In genomic region chr13:19364245-19364772, GRCm38 (mm10) we compare ENCODE assay signal across 7 mouse cellular contexts. TPM values are rescaled to one million over a fixed set of nuclear protein-coding genes. Genes with fewer than 3 reads are reported as not detected.
DNase-seq lines count a peak whose midpoint lies in the region; ATAC-seq and TF ChIP-seq lines count a peak whose summit lies in the region.

No protein-coding gene starts in this region.

- H3K9me3 ChIP-seq in kidney, postnatal 0 days (replicated peaks; ENCODE audit: low read length) = no peaks in the 10 kb centered on the region

- 0 out of 2 replicates have a peak, but pooled peaks cover 2% of the 10 kb centered on the region for H3K36me3 ChIP-seq in kidney, postnatal 0 days (ENCODE audit: insufficient read depth, low read length)
- H3K36me3 ChIP-seq in small intestine, adult 2 months (ENCODE audit: control insufficient read depth, insufficient read depth, low read length) = peaks cover 24% of the 10 kb centered on the region

- peak; percentile 93 for ATAC-seq in kidney, postnatal 0 days (replicated peaks; ENCODE audit: low FRiP score, low read depth)

- H3K27ac ChIP-seq in kidney, postnatal 0 days = no peak overlapping the region; the same call in 1 of the 2 replicates
- no peak overlapping the region for H3K27ac ChIP-seq in small intestine, adult 2 months (ENCODE audit: insufficient read depth, low read depth, low read length)

- peak; percentile 84 for TF ChIP-seq CTCF in kidney, postnatal 0 days (IDR thresholded peaks at IDR 0.05; ENCODE audit: low read depth)
- peak; percentile 16; the same call in 1 of the 2 replicates for TF ChIP-seq CTCF in lung, adult 2 months (IDR thresholded peaks at IDR 0.05; ENCODE audit: insufficient read depth, low read length)
- TF ChIP-seq CTCF in small intestine, adult 2 months (IDR thresholded peaks at IDR 0.05; ENCODE audit: extremely low read depth, insufficient read length, insufficient replicate concordance, low read depth, low read length) = peak; percentile 62; the same call in 1 of the 2 replicates

- peak; percentile 39 for DNase-seq in 3134 (ENCODE audit: extremely low read depth, insufficient read length, low spot score)
- peak; percentile 77 for DNase-seq in 3T3-L1 (ENCODE audit: low read depth, low spot score)
- DNase-seq in c-Kit-positive CD71-positive TER-119-negative erythroid progenitor cells, embryonic 14.5 days (ENCODE audit: low read depth) = peak; percentile 63
- peak; percentile 69 for DNase-seq in forelimb bud, embryonic 11.5 days (ENCODE audit: low read depth, low spot score)
- DNase-seq in kidney, postnatal 0 days (ENCODE audit: low spot score) = peak; percentile 71
- DNase-seq in lung, adult 2 months = peak; percentile 32

- H3K9ac ChIP-seq in kidney, postnatal 0 days (ENCODE audit: low read depth, low read length) = no peak overlapping the region

- no peaks in the 10 kb centered on the region for H3K27me3 ChIP-seq in kidney, postnatal 0 days (ENCODE audit: insufficient read depth, low read length)
- H3K27me3 ChIP-seq in small intestine, adult 2 months (ENCODE audit: control insufficient read depth, insufficient read depth, low read length) = no peaks in the 10 kb centered on the region

- no peaks in the 10 kb centered on the region for H3K4me1 ChIP-seq in kidney, postnatal 0 days (replicated peaks; ENCODE audit: insufficient read depth, low read length)
- no peaks in the 10 kb centered on the region for H3K4me1 ChIP-seq in lung, adult 2 months (ENCODE audit: control insufficient read depth, insufficient read depth, low read length)
- H3K4me1 ChIP-seq in small intestine, adult 2 months (ENCODE audit: control insufficient read depth, insufficient read depth, insufficient read length, low read length) = peaks cover 2% of the 10 kb centered on the region; the same call in 1 of the 2 replicates

- H3K4me3 ChIP-seq in kidney, postnatal 0 days (replicated peaks; ENCODE audit: low read depth, low read length) = no peak overlapping the region
- H3K4me3 ChIP-seq in lung, adult 2 months (replicated peaks; ENCODE audit: extremely low read depth, low read depth, low read length) = no peak overlapping the region
- H3K4me3 ChIP-seq in small intestine, adult 2 months (ENCODE audit: low read depth, low read length) = no peak overlapping the region

- TF ChIP-seq POLR2A in lung, adult 2 months (IDR thresholded peaks at IDR 0.05; ENCODE audit: borderline replicate concordance, extremely low read depth, low read depth, low read length) = no peak
- TF ChIP-seq POLR2A in small intestine, adult 2 months (IDR thresholded peaks at IDR 0.05; ENCODE audit: low read depth, low read length) = no peak

- H3K4me2 ChIP-seq in kidney, postnatal 0 days (ENCODE audit: low read length) = no peak overlapping the region

- WGBS in kidney, postnatal 0 days = 59% methylated on average over 11 of the region's 11 CpGs
- WGBS in lung, adult 2 months = 69% methylated on average over 11 of the region's 11 CpGs
- 26% methylated on average over 11 of the region's 11 CpGs for WGBS in small intestine, adult 2 months

RNA-seq across cellular contexts. Expression of gene Stard3nl, which starts 31.3 kb away (rescaled TPM):
- polyA plus RNA-seq in kidney, postnatal 0 days (2015; fragmentation: Nextera tagmentation; extraction: Ambion mirVana) = 87.8 and 91.9 TPM in 2 replicates
- 35.0 and 44.2 TPM in 2 replicates for polyA plus RNA-seq in lung, adult 2 months (2012; rRNA removed)
- 4.1 and 9.4 TPM in 2 replicates for polyA plus RNA-seq in small intestine, adult 2 months (2012; rRNA removed)

Comparison
In these comparisons a context has a peak if more than half of its experiments do, and no peak if none do; other contexts are left out.
1. CTCF ChIP-seq: peak in every context shown above with its lines; median percentile 84 in kidney, postnatal 0 days; 62 in small intestine, adult 2 months; 16 in lung, adult 2 months.